Mouse (Mus musculus) limb, embryonic 12.5 days (tissue): ENCODE data around the gene Hgfac. TPM values are rescaled to one million over a fixed set of nuclear protein-coding genes. Genes with fewer than 3 reads are reported as not detected.
A peak's percentile ranks its signal among the peaks of the same experiment; 100 is the strongest.

Experiments
- microRNA-seq: library from miRNA; unstranded; fragments of <30 nt; microRNA quantifications from one replicate; pipeline ENCODE4, GENCODE M21; 2017
- polyA plus RNA-seq: library from polyadenylated mRNA; unstranded; fragments of >200 nt; fragmentation: Nextera tagmentation; extraction: Ambion mirVana; gene quantifications from 2 replicates; pipeline ENCODE4 v1.2.1, GENCODE M21; 2016

Hgfac gene
- polyA plus RNA-seq, 1 experiment from 2014 or later: 0.24 TPM

Small RNA genes lying within 50 kb of the gene (microRNA-seq; reads per million reads assigned to microRNA genes)
- 7.0 reads per million, percentile 20 among the genes with 10 or more reads in this experiment for gene Mir3097

Other genes with a start within 250 kb of the Hgfac start
- gene Msantd1, start 133.5 kb upstream of the Hgfac start, polyA plus RNA-seq: 0.42 and 0.73 TPM in 2 replicates
- 57.3 and 59.7 TPM in 2 replicates for gene Rgs12, start 92.1 kb upstream of the Hgfac start, polyA plus RNA-seq
- gene Dok7, start 15.3 kb downstream of the Hgfac start, polyA plus RNA-seq: 2.6 and 2.9 TPM in 2 replicates
- 83.5 and 93.0 TPM in 2 replicates for gene Lrpap1, start 64.3 kb downstream of the Hgfac start, polyA plus RNA-seq
- gene Adra2c, start 236.8 kb downstream of the Hgfac start, polyA plus RNA-seq: 0.09 TPM in 1 of 2 replicates, not detected in the other